Mouse (Mus musculus): ENCODE results near the gene Nsd1.
"Not testable (repeated sequence)": the region's sequence is repeated elsewhere in the genome, so short reads cannot be mapped to it uniquely, and the experiment has no call there.

Gene Nsd1

DNA sequence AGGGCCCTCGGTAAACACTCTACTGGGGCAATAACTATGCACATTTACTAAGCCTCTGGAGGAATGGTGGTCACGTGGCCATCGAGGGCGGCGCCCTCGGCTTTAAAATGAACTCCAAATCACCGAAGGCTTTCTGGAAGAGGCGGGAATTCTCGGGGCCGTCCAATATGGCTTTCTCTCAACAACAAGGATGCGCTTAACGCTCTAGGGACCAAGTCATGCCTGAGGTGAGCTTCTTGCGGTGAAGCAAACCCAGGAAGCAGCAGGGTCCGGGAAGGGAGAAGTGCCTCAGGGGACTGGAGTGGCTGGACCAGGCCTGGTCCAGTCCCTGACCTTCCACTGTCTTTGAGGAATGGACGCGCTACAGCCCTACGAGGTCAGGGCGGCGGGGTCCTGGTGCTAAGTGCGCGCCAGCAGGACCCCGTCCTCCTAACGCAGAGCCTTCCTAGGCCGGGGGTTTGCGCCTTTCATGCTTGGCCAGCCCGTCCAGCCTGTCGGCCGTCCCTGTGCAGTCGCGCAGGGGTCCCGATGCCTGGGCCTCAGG lies at the start of gene Nsd1:
TSS of gene Nsd1 (plus strand) at position 134 of the 544 bp plus-strand sequence.
- DNase-seq (ENCODE audit: low spot score) = no peak

DNA sequence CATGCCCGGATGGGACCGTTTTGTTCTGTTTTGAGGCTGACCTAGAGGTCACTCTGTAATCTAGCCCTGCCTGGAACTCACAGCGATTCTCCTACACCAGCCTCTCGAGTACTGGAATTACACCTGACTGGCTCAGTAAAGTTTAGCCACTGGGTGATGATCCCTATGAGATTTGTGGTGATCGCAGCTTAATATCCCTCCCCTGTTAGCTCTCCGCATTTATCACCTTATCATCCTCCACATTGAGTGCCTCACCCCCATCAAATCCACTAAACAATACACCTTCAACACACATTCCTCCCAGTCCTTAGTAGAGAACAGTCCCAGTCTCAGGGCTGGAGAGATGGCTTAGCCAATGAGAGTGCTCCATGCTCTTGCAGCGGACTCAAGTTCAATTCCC lies 47.2 kb upstream of the Nsd1 start:
- DNase-seq (ENCODE audit: low spot score) = no peak

- DNase-seq (ENCODE audit: low spot score) = no peak
These were observed 46.0 kb upstream of the Nsd1 start for GRCm38 (mm10) chr13:55163553-55163952.

DNA sequence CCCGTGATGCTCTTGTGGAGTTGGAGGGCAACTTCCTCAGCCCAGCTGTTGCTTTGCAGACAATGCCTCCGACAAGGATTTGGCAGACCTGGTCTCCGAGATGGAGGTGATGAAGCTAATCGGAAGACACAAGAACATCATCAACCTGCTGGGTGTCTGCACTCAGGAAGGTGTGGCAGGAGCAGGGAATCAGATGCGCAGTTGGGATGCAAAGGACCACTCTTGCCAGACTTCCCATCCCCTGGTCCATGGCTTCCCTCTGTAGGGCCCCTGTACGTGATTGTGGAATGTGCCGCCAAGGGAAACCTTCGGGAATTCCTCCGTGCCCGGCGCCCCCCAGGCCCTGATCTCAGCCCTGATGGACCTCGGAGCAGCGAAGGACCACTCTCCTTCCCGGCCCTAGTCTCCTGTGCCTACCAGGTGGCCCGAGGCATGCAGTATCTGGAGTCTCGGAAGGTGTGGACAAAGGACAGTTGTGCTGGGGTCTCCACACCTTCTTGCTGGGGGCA lies 43.7 kb upstream of the Nsd1 start:
- no peak for DNase-seq (ENCODE audit: low spot score)

- no peak for DNase-seq (ENCODE audit: low spot score)
These were observed 42.5 kb upstream of the Nsd1 start for GRCm38 (mm10) chr13:55166806-55167725.

GRCm38 (mm10) chr13:55167798-55168197 lies 41.8 kb upstream of the Nsd1 start:
- DNase-seq (ENCODE audit: low spot score) = no peak

DNA sequence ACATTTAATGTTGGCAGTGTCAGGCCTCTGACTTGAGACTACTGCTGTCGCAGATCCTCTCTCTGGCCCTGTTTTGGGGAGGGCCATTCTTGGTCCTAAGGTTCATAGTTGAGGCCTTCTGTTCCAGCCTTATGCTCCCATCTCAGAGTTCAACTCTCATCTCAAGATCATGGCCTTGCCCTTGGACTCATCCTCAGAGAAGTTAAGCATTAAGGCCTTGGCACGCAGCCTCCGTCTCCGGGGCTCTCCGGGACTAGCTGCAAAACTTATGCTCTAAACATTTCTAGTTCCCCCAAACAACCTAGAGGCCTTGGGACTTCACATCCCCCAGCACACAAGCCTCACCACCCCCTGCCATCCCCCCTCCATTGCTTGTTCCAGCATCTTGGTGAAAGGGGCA lies 41.3 kb upstream of the Nsd1 start:
- DNase-seq (ENCODE audit: low spot score) = no peak

DNA sequence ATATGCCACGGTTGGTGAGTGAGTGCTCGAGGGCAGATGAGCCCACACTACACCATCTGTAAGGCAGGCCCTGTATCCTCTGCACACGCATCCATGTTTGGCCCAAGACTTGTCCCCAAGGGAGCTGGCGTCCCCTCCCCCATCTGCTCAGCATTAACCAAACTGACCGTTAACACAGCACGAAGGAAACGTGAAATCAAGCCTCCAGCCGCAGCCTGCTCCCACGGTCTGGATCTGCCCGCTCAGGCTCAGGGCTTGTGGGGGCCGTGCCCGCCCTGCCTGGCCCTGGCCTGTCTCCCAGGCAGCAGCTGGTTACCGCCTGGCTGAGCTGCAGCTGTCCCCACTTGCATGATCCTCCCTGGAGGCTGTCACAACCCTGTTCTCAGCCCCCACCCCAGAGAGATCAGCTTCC lies 40.6 kb upstream of the Nsd1 start:
- peak; percentile 66 for DNase-seq (ENCODE audit: low spot score)

- DNase-seq (ENCODE audit: low spot score) = peak; percentile 63
These were observed 37.9 kb upstream of the Nsd1 start for GRCm38 (mm10) chr13:55171517-55172335.

GRCm38 (mm10) chr13:55172336-55172770 lies 37.2 kb upstream of the Nsd1 start:
- DNase-seq (ENCODE audit: low spot score) = no peak

DNA sequence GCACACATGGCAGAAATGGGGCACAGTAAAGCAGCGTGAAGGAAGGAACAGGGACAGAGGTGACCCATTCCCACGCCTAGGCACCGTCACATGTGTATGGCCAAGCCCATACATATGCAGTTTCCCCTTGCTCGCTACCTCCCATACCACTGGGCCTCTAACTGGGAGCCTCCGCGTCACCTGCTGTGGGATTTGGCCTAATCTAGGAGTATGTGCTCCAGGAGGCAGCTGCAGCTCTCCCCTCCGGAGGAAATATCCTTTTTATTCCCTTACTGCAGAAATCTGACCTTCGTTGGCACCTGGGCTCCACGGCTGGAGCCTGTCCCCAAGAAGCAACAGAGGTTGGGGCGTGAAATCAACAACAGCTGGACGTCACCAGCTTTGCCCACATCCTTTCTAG lies 35.2 kb upstream of the Nsd1 start:
- DNase-seq (ENCODE audit: low spot score) = no peak

DNA sequence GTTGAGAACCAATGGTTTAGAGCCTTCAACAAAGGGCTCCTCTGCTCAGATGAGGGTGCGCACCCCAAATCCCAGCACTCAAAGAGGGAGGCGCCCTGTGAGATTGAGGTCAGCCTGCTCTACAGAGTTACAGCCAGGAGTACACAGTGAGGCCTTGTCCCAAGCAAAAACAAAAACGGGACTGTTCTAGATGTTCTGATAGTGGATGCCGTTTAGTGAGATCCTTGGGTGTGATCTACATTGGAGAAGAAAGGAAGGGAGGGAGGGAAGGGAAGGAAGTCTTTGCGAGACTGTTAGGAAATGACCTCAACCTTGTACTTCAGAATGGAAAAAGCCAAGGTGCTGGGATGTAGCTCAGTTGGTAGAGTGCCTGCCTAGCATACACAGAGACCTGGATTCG lies 33.3 kb upstream of the Nsd1 start:
- DNase-seq (ENCODE audit: low spot score) = no peak

DNA sequence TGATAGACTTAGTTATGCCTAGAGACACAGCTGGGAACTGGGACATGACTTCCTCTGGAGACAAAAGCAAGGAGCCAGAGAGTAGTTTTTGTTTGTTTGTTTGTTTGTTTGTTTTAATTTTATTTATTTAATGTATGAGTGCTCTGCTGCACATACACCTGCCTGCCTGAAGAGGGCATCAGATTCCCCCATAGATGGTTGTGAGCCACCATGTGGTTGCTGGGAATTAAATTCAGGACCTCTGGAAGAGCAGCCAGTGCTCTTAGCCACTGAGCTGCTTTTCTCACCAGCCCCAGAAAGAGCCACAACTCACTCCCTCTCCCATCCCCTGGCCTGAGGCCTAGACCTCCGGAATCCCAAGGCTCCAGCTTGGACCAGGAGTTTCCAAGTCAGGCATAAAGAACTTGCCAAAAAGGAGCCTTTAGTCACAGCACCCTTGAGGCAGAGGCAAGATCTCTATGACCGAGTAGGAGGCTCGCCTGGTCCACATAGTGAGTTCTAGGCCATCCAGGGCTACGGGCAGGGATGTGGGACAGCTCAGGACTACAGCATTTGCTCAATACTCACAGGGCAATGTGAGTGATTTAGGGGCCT lies 31.6 kb upstream of the Nsd1 start:
- no peak for DNase-seq (ENCODE audit: low spot score)

DNA sequence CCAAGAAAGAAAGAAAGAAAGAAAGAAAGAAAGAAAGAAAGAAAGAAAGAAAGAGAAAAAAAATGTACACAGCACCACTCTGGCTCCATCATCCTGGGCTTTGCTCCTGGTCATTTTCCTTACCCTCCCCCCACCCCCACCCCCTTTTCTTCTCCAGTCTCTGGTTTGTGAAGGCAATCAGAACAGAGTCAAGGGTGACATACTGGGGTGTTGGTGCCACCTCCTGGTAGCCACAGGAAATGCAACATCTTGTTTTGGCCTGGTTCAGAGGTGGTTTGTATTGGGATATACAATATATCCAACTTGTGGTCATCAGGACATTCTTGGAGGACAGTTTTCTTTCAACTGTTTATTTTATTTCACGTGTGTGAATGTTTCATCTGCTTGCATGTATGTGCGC lies 31.0 kb upstream of the Nsd1 start:
- peak; percentile 69 for DNase-seq (ENCODE audit: low spot score)

GRCm38 (mm10) chr13:55179591-55179990 lies 30.0 kb upstream of the Nsd1 start:
- no peak for DNase-seq (ENCODE audit: low spot score)

DNA sequence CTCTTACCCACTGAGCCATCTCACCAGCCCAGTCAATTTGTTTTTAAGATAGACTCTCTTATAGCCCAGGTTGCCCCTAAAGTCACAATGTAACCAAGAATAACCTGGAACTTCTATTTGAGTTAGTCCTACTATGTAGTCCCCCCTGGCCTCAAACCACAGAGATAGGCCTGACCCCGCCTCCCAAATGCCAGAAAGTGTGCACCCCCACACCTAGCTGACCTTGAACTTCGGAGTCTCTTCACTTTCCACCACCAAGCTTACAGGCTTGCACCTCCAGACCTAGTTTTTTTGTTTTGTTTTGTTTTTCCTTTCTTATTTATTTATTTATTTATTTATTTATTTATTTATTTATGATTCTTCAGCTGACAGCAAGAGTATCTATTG lies 27.8 kb upstream of the Nsd1 start:
- no peak for DNase-seq (ENCODE audit: low spot score)

GRCm38 (mm10) chr13:55182173-55182894 lies 27.2 kb upstream of the Nsd1 start:
- peak; percentile 72 for DNase-seq (ENCODE audit: low spot score)

GRCm38 (mm10) chr13:55183382-55183781 lies 26.2 kb upstream of the Nsd1 start:
- DNase-seq (ENCODE audit: low spot score) = no peak

DNA sequence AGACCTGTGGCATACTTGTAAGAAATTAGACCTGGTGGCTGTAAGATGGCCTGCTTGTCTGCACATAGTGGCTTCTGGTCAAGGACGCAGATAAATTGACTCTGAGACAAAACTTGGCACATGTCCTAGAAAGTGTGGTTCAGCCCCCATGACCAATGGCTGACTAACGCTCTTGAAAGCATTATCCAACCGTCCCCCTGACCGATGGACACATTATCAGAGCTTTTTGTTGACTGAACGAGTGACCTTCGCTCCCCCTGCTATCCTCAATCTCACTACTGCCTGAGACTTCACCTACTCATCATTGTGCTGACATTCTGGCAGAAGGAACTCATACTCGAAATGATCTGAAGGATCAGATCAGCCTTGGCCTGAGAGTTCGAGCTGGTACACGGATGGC lies 22.5 kb upstream of the Nsd1 start:
- DNase-seq (ENCODE audit: low spot score) = not testable (repeated sequence)

DNA sequence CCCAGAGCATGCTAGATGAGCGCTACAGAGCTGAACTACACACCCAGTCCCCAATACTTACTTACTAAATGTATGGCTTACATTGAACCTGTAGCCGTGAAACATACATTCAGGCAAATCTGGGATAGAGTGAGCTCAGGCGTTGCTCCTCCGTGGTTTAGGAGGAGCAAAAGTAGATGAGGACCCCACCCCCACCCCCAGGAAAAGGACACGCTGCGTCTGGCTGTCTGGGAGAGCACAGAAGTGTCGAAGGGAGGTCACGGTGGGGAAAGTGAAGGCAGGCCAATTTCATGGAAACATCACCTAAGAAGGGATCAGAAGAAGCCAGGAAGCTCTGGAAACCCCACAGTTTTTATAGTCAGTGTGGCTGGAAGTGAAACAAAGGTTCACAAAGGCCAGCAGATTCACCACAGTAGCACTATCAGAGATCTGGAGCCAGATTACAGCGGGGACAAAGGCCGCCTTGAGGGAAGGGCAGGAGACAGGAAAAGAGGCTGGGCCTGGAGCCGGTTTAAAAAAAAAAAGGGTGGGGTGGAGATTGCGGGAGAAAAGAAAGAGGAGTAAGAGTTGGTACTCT lies 20.0 kb upstream of the Nsd1 start:
- no peak for DNase-seq (ENCODE audit: low spot score)
